In genomic region chr2:23314869-23315268, GRCm38 (mm10) we compare ENCODE assay signal across 14 mouse cellular contexts. TPM values are rescaled to one million over a fixed set of nuclear protein-coding genes. Genes with fewer than 3 reads are reported as not detected.
DNase-seq lines count a peak whose midpoint lies in the region; ATAC-seq and TF ChIP-seq lines count a peak whose summit lies in the region.
"Had no signal": no experiment of that assay in that cellular context is flagged by ENCODE, and none has a peak within 500 bp of the region (broad histone marks: within the 10 kb centered on the region; RNA-seq: fewer than 3 reads in every experiment).

No protein-coding gene starts in this region.

- no peaks in the 10 kb centered on the region for H3K27me3 ChIP-seq in heart, adult 2 months (ENCODE audit: control insufficient read depth, insufficient read depth, low read length)
- H3K27me3 ChIP-seq in liver, adult 2 months (ENCODE audit: control insufficient read depth, insufficient read depth, low read length), result no peaks in the 10 kb centered on the region
- H3K27me3 ChIP-seq in liver, embryonic 12.5 days (replicated peaks), result no peaks in the 10 kb centered on the region
- H3K27me3 ChIP-seq: neural tube, embryonic 13.5 days had no signal

- WGBS in heart, adult 2 months, result 7% methylated on average over 1 of the region's 1 CpGs
- 0% methylated on average over 1 of the region's 1 CpGs for WGBS in liver, adult 2 months
- 10% methylated on average over 1 of the region's 1 CpGs for WGBS in liver, embryonic 12.5 days (ENCODE audit: insufficient replicate concordance)

- peak; percentile 21 for TF ChIP-seq CTCF in heart, adult 2 months (IDR thresholded peaks at IDR 0.05)
- no peak for TF ChIP-seq CTCF in liver, adult 2 months (IDR thresholded peaks at IDR 0.05; ENCODE audit: low read depth, low read length)

- H3K4me3 ChIP-seq in heart, adult 2 months, result no peak overlapping the region
- no peak overlapping the region for H3K4me3 ChIP-seq in liver, adult 2 months (ENCODE audit: insufficient read depth, low read depth, low read length)
- H3K4me3 ChIP-seq in liver, embryonic 12.5 days, result no peak overlapping the region
- H3K4me3 ChIP-seq: neural tube, embryonic 13.5 days had no signal

- H3K9ac ChIP-seq in heart, adult 2 months (ENCODE audit: low read depth, low read length), result no peak overlapping the region
- H3K9ac ChIP-seq in liver, adult 2 months (ENCODE audit: low read depth, low read length), result no peak overlapping the region
- no peak overlapping the region for H3K9ac ChIP-seq in liver, embryonic 12.5 days
- H3K9ac ChIP-seq: neural tube, embryonic 13.5 days had no signal

- no peaks in the 10 kb centered on the region for H3K36me3 ChIP-seq in heart, adult 2 months (ENCODE audit: control insufficient read depth, insufficient read depth, low read length)
- no peaks in the 10 kb centered on the region for H3K36me3 ChIP-seq in liver, adult 2 months (ENCODE audit: control insufficient read depth, insufficient read depth, low read length)
- no peaks in the 10 kb centered on the region for H3K36me3 ChIP-seq in liver, embryonic 12.5 days
- H3K36me3 ChIP-seq: neural tube, embryonic 13.5 days had no signal

- no peak overlapping the region for H3K4me2 ChIP-seq in liver, embryonic 12.5 days
- H3K4me2 ChIP-seq: neural tube, embryonic 13.5 days had no signal

- no peaks in the 10 kb centered on the region for H3K4me1 ChIP-seq in heart, adult 2 months (ENCODE audit: control insufficient read depth, insufficient read depth, low read length)
- H3K4me1 ChIP-seq in liver, adult 2 months (ENCODE audit: control insufficient read depth, insufficient read depth, low read length), result no peaks in the 10 kb centered on the region
- no peaks in the 10 kb centered on the region for H3K4me1 ChIP-seq in liver, embryonic 12.5 days
- H3K4me1 ChIP-seq: neural tube, embryonic 13.5 days had no signal

- ATAC-seq in liver, embryonic 12.5 days, result no peak
- 0 out of 2 replicates have a peak, but pooled peaks have one; percentile 52 for ATAC-seq in megakaryocyte progenitor cell, adult 5-6 weeks (replicated peaks; ENCODE audit: poor library complexity)

- TF ChIP-seq EP300 in heart, adult 2 months (IDR thresholded peaks at IDR 0.05; ENCODE audit: insufficient read depth, low read depth, low read length), result no peak

- no peak for DNase-seq in heart, adult 2 months
- DNase-seq in heart, postnatal 4 days, result no peak
- peak; percentile 6 for DNase-seq in liver, adult 2 months (ENCODE audit: extremely low read depth, low read depth, low spot score)
- DNase-seq in ES-CJ7 (ENCODE audit: low read depth, low spot score), result peak; percentile 8
- no peak for DNase-seq in right cerebral cortex, postnatal 25 days
- DNase-seq: cerebellum, postnatal 25 days had no signal

- no peak for TF ChIP-seq POLR2A in heart, adult 2 months (IDR thresholded peaks at IDR 0.05; ENCODE audit: insufficient read depth, low read depth, low read length)
- TF ChIP-seq POLR2A in liver, adult 2 months (IDR thresholded peaks at IDR 0.05; ENCODE audit: extremely low read depth, insufficient read depth, low read length), result no peak

- H3K79me2 ChIP-seq in heart, adult 2 months (replicated peaks; ENCODE audit: control insufficient read depth, insufficient read depth, low read length), result no peaks in the 10 kb centered on the region
- no peaks in the 10 kb centered on the region for H3K79me2 ChIP-seq in liver, adult 2 months (ENCODE audit: control insufficient read depth, insufficient read depth, low read length)

- no peaks in the 10 kb centered on the region for H3K9me3 ChIP-seq in liver, embryonic 12.5 days (replicated peaks)
- H3K9me3 ChIP-seq: neural tube, embryonic 13.5 days had no signal

- no peak overlapping the region for H3K27ac ChIP-seq in heart, adult 2 months
- H3K27ac ChIP-seq in liver, adult 2 months (replicated peaks; ENCODE audit: insufficient read depth, low read depth, low read length), result no peak overlapping the region
- H3K27ac ChIP-seq in liver, embryonic 12.5 days, result no peak overlapping the region
- H3K27ac ChIP-seq: neural tube, embryonic 13.5 days had no signal

- intact Hi-C loops in heart, adult 2 months (cut with DNase I), result no loop called here

RNA-seq across cellular contexts. Expression of gene Nxph2, which starts 6.2 kb away (rescaled TPM):
- total RNA-seq in heart, adult 2 months (2021), result not detected
- not detected in 2 replicates for polyA plus RNA-seq in heart, adult 2 months (2012; rRNA removed)
- total RNA-seq in heart, postnatal 4 days (2021), result not detected
- not detected in 2 replicates for total RNA-seq in liver, adult 2 months (2014; rRNA removed)
- polyA plus RNA-seq in liver, adult 2 months (2012; rRNA removed), result not detected in 2 replicates
- 0.08 TPM in 1 of 2 replicates, not detected in the other for polyA plus RNA-seq in liver, embryonic 12.5 days (2016; fragmentation: Nextera tagmentation; extraction: Ambion mirVana)
- not detected in 2 replicates for total RNA-seq in megakaryocyte progenitor cell, adult 5-6 weeks (2015)
- total RNA-seq in megakaryocyte progenitor cell, adult 5-6 weeks (2017), result not detected in 2 replicates
- total RNA-seq: hematopoietic stem cell, adult 5-6 weeks had no signal
- polyA plus RNA-seq: gonadal fat pad, adult 2 months; large intestine, adult 2 months; limb, embryonic 11.5 days; testis, adult 2 months had no signal

Comparison
In these comparisons a context has a peak if more than half of its experiments do, and no peak if none do; other contexts are left out.
1. DNase-seq: peak in liver, adult 2 months (single experiment) and ES-CJ7 (single experiment); none in heart, adult 2 months (0 of 2), heart, postnatal 4 days (single experiment) and right cerebral cortex, postnatal 25 days (single experiment).